Mouse (Mus musculus) thymus, adult 18-20 months (tissue): Measurements from ENCODE around the gene Psmb6.
"Not testable (repeated sequence)": the region's sequence is repeated elsewhere in the genome, so short reads cannot be mapped to it uniquely, and the experiment has no call there.

ENCODE experiments used
- DNase-seq, 2 experiments: peaks; one replicate each; pipeline ENCODE4 v3.0.0; 2022; ENCODE audit warnings: mixed read lengths in 2 of 2

The Psmb6 gene

GRCm38 (mm10) chr11:70523306-70523989 is 1.7 kb upstream of the Psmb6 start:
- not testable (repeated sequence) for DNase-seq

GRCm38 (mm10) chr11:70524782-70525181 is 385 bp upstream of the Psmb6 start:
- DNase-seq: no peak

GRCm38 (mm10) chr11:70525726-70526125 is 559 bp downstream of the Psmb6 start:
- no peak for DNase-seq

GRCm38 (mm10) chr11:70526211-70526610 is 1.0 kb downstream of the Psmb6 start:
- DNase-seq: no peak

- DNase-seq: no peak
These were observed 3.4 kb downstream of the Psmb6 start for GRCm38 (mm10) chr11:70528610-70529009.

- not testable (repeated sequence) for DNase-seq
These were observed 5.9 kb downstream of the Psmb6 start for GRCm38 (mm10) chr11:70531065-70531464.

GRCm38 (mm10) chr11:70532839-70533238 is 7.7 kb downstream of the Psmb6 start, which contains the start of gene Gm40193:
Gene Gm40193, minus strand, starts transcription at chr11:70532939.
- no peak for DNase-seq

- DNase-seq: no peak
These were observed 14.3 kb downstream of the Psmb6 start for GRCm38 (mm10) chr11:70539423-70539822.

- DNase-seq: peak; percentile 78 to 83
These were observed 14.9 kb downstream of the Psmb6 start, which contains the start of gene Pld2 for GRCm38 (mm10) chr11:70539877-70540587. Gene Pld2, plus strand, starts transcription at chr11:70540064.

- no peak for DNase-seq
These were observed 15.8 kb downstream of the Psmb6 start for GRCm38 (mm10) chr11:70540928-70541327.

- DNase-seq: no peak
These were observed 16.2 kb downstream of the Psmb6 start for GRCm38 (mm10) chr11:70541415-70541814.

- no peak for DNase-seq
These were observed 19.3 kb downstream of the Psmb6 start for GRCm38 (mm10) chr11:70544496-70544895.

GRCm38 (mm10) chr11:70551526-70551925 is 26.4 kb downstream of the Psmb6 start:
- DNase-seq: no peak

- no peak for DNase-seq
These were observed 28.8 kb downstream of the Psmb6 start for GRCm38 (mm10) chr11:70553940-70554339.

- DNase-seq: no peak
These were observed 32.4 kb downstream of the Psmb6 start for GRCm38 (mm10) chr11:70557545-70557944.

- no peak for DNase-seq
These were observed 36.7 kb downstream of the Psmb6 start for GRCm38 (mm10) chr11:70561937-70562286.

GRCm38 (mm10) chr11:70562287-70562994 is 37.3 kb downstream of the Psmb6 start, which contains the start of gene Mink1:
Gene Mink1, plus strand, starts transcription at chr11:70562881.
- DNase-seq: peak; percentile 84 to 86

- DNase-seq: no peak
These were observed 37.9 kb downstream of the Psmb6 start for GRCm38 (mm10) chr11:70562995-70563469.

GRCm38 (mm10) chr11:70563470-70564275 is 38.5 kb downstream of the Psmb6 start:
- peak; percentile 28 to 54 for DNase-seq

- no peak for DNase-seq
These were observed 39.2 kb downstream of the Psmb6 start for GRCm38 (mm10) chr11:70564276-70564873.

- DNase-seq: no peak
These were observed 41.4 kb downstream of the Psmb6 start for GRCm38 (mm10) chr11:70566586-70566985.

GRCm38 (mm10) chr11:70570614-70571013 is 45.4 kb downstream of the Psmb6 start:
- DNase-seq: not testable (repeated sequence)
